Mouse (Mus musculus): Measurements from ENCODE around the gene Col1a1.
A peak's percentile ranks its signal among the peaks of the same experiment; 100 is the strongest.

Gene Col1a1

GRCm38 (mm10) chr11:94994947-94995772, 59.1 kb downstream of the Col1a1 start:
- no peak for DNase-seq (ENCODE audit: low spot score in 2 of 2)

DNA sequence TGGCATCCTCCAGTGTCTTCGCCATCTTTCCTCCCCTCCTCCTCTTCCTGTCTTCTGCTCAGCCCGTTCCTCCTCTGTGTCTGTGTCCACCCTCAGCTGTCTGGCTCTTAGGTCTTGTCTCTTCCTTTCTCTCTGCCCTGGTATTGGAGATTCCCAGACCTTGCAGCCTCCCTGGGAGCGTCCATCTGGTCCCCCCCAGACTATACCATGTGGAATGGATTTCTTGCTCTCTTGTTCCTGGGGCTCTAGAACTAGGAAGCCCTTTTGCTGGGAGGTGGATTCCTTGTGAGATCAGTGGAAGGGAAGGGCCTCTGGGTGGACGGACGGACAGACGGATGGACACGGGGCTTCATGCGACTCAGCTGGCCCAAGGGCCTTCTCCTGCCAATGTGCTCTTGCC, 60.1 kb downstream of the Col1a1 start:
- no peak for DNase-seq (ENCODE audit: low spot score in 2 of 2)

- no peak for DNase-seq (ENCODE audit: low spot score in 2 of 2)
These were observed 61.0 kb downstream of the Col1a1 start for GRCm38 (mm10) chr11:94996984-94997383.

GRCm38 (mm10) chr11:94997596-94997995, 61.6 kb downstream of the Col1a1 start:
- no peak for DNase-seq (ENCODE audit: low spot score in 2 of 2)

GRCm38 (mm10) chr11:94998041-94998531, 62.1 kb downstream of the Col1a1 start:
- no peak for DNase-seq (ENCODE audit: low spot score in 2 of 2)

- no peak for DNase-seq (ENCODE audit: low spot score in 2 of 2)
These were observed 64.1 kb downstream of the Col1a1 start for GRCm38 (mm10) chr11:95000128-95000527.

GRCm38 (mm10) chr11:95000548-95000947, 64.5 kb downstream of the Col1a1 start:
- DNase-seq (ENCODE audit: low spot score in 2 of 2): no peak

DNA sequence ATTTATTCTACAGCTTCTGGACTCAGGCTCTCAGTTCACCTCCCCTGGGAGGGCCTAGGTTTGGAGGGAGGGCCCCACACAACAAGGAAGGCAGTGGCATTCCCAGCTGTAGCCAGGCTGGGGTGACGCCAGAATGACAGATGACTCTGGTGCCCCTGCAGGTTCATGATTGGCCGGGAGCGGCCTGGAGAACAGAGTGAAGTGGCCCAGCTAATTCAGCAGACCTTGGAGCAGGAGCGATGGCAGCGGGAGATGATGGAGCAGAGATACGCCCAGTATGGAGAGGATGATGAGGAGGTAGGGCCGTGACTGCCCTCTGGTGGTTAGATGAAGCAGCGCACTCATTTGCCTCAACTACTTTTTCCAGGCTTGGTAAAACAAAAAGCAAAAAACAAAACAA, 65.0 kb downstream of the Col1a1 start:
- peak; percentile 59 to 67 for DNase-seq (ENCODE audit: low spot score in 2 of 2)

- no peak for DNase-seq (ENCODE audit: low spot score in 2 of 2)
These were observed 65.7 kb downstream of the Col1a1 start for GRCm38 (mm10) chr11:95001584-95002347.
